Mouse (Mus musculus): ENCODE measurements at regions not wholly inside any gene's neighbourhood (a gene's known extent, or its start where the extent isn't known, plus 50 kb on each side); places are given as distances from the start of the nearest gene placed in this dataset.

DNA sequence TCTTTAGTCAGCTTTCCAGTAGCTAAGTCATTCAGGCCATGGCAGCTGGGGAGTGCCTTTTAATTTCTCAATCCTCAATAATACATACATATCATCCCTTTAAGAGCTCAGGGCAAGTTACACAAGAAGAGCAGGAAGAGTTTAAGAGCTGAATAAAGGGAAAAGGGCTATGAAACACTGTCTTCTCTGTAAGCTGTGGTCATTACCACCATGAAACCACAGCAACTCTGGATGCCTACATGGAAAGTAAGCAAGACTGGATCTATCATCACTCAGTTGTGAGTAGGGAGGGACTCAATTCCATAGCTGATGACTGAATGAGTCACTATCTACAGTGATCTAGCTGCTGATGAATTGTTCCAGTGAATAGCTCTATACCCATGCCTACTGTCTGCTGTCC is 349.9 kb downstream of the Nr2f2 start:
- no peak for TF ChIP-seq POLR2A (IDR thresholded peaks at IDR 0.05; ENCODE audit: control insufficient read depth, low read depth, low read length)
- no peak for TF ChIP-seq CTCF (IDR thresholded peaks at IDR 0.05; ENCODE audit: control insufficient read depth, insufficient read depth, insufficient replicate concordance, low read depth, low read length)
